Mouse (Mus musculus): ENCODE measurements around the gene Clec16a. TPM values are rescaled to one million over a fixed set of nuclear protein-coding genes. Genes with fewer than 3 reads are reported as not detected.

Clec16a gene
- polyA plus RNA-seq, 1 experiment from 2014 or later: 17.3 TPM

DNA sequence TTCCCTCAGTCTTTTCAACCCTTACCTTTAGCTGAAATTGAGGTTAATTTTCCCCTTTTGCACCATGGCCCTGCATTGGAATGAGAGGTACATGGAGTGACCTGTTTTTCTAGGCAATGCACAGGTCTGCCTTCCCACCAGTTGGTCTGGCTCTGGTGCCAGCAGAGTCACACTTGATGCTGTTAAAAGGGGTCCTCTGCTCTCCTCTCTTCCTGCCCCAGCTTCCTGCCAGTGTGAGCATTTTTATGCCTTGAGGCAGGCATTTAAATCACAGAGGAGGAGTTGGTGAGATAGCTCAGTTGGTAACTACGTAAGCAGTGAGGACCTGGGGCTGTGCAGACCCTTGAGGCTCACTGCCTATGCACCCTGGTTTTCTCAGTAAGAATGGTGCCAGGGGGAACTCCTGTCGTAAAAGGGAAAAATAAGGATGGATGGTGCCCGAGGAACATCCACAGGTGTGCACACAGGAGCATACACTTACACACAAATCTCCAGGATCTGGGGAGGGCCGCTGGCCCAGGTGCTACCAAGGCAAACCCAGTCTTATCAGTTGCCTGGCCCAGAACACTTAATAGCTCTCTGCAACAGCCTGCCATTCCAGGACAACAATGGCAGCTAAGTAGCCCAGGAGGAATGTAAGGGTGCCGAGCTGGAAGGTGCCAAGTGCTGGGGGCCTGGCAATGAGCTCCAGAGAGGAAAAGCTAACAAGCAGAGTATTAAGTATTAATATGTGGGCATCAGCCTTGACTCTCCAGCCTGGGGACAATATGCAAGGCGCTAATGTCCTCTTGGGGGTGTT, 152.9 kb downstream of the Clec16a start:
- Histone ChIP-seq H3K4me1 (peaks cover 22% of the 10 kb centered on the region), H3K27me3 (replicated peaks) (no peaks in the 10 kb centered on the region), H3K9me3 (replicated peaks) (no peaks in the 10 kb centered on the region), H3K27ac (no peak overlapping the region), H3K4me2 (no peak overlapping the region), H3K36me3 (no peaks in the 10 kb centered on the region), H3K4me3 (no peak overlapping the region), H3K9ac (no peak overlapping the region)
- ATAC-seq: no peak
- WGBS (ENCODE audit: insufficient replicate concordance): 71% methylated on average over 6 of the region's 6 CpGs

DNA sequence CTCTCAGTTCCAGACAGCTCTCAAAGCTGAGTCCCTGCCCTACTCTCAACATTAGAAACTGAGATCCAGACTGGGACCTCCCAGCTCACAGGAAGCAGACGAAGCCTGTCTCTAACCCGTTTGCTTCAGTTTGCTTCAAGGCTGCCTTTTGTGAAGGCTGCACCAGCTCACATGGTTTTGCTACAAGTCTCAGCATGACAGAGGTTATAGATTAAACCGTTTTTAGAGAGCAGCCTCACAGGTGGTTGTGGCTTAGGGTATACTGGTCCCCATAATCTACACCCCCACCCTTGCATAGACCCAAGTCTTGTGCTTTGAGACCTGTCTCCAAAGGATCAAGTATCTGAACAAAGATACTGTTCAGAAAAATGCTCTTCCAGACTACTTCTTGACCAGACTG, 154.2 kb downstream of the Clec16a start:
- Histone ChIP-seq H3K9ac (no peak overlapping the region), H3K4me2 (no peak overlapping the region), H3K27me3 (replicated peaks) (no peaks in the 10 kb centered on the region), H3K27ac (no peak overlapping the region), H3K9me3 (replicated peaks) (no peaks in the 10 kb centered on the region), H3K4me1 (peaks cover 20% of the 10 kb centered on the region), H3K4me3 (no peak overlapping the region), H3K36me3 (no peaks in the 10 kb centered on the region)
- WGBS (ENCODE audit: insufficient replicate concordance): 60% methylated on average over 3 of the region's 3 CpGs
- no peak for ATAC-seq

DNA sequence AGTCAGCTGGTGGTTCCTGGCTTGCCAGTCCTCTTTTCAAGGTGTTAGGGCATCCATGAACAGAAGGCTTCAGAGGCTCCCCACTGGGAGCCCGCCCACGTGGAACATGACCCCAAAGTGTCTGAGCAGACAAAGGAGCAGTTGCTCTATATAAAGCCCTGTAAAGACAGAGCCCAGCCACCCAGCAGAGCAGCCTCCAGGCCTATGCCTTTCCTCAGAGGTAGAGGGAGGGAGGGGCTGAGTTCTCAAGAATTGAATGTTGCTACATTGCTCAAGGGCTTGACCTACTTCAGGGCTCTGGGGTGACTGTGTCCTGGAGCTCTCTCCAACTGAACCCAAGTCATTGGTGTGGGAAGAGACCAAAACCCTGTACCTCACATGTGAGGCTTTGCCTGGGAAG, 155.0 kb downstream of the Clec16a start:
- no peak overlapping the region for H3K27ac ChIP-seq
- no peaks in the 10 kb centered on the region for H3K36me3 ChIP-seq
- no peak overlapping the region for H3K4me2 ChIP-seq
- no peak overlapping the region for H3K4me3 ChIP-seq
- H3K4me1 ChIP-seq: peaks cover 15% of the 10 kb centered on the region
- no peak overlapping the region for H3K9ac ChIP-seq
- ATAC-seq: no peak
- no peaks in the 10 kb centered on the region for H3K9me3 ChIP-seq (replicated peaks)
- no peaks in the 10 kb centered on the region for H3K27me3 ChIP-seq (replicated peaks)
- WGBS (ENCODE audit: insufficient replicate concordance): 74% methylated on average over 2 of the region's 2 CpGs

GRCm38 (mm10) chr16:10702399-10702798, 157.3 kb downstream of the Clec16a start:
- no peak overlapping the region for H3K27ac ChIP-seq
- peaks cover 12% of the 10 kb centered on the region for H3K4me1 ChIP-seq
- H3K4me3 ChIP-seq: no peak overlapping the region
- H3K27me3 ChIP-seq (replicated peaks): no peaks in the 10 kb centered on the region
- H3K9me3 ChIP-seq (replicated peaks): no peaks in the 10 kb centered on the region
- 50% methylated on average over 2 of the region's 2 CpGs for WGBS (ENCODE audit: insufficient replicate concordance)
- no peak overlapping the region for H3K4me2 ChIP-seq
- no peak overlapping the region for H3K9ac ChIP-seq
- no peak for ATAC-seq
- H3K36me3 ChIP-seq: no peaks in the 10 kb centered on the region

GRCm38 (mm10) chr16:10703932-10704331, 158.8 kb downstream of the Clec16a start:
- Histone ChIP-seq H3K9ac (no peak overlapping the region), H3K36me3 (no peaks in the 10 kb centered on the region), H3K9me3 (replicated peaks) (no peaks in the 10 kb centered on the region), H3K4me3 (no peak overlapping the region), H3K27ac (no peak overlapping the region), H3K4me2 (no peak overlapping the region), H3K27me3 (replicated peaks) (no peaks in the 10 kb centered on the region), H3K4me1 (peaks cover 7% of the 10 kb centered on the region; the same call in 1 of the 2 replicates)
- 65% methylated on average over 4 of the region's 4 CpGs for WGBS (ENCODE audit: insufficient replicate concordance)
- ATAC-seq: no peak

DNA sequence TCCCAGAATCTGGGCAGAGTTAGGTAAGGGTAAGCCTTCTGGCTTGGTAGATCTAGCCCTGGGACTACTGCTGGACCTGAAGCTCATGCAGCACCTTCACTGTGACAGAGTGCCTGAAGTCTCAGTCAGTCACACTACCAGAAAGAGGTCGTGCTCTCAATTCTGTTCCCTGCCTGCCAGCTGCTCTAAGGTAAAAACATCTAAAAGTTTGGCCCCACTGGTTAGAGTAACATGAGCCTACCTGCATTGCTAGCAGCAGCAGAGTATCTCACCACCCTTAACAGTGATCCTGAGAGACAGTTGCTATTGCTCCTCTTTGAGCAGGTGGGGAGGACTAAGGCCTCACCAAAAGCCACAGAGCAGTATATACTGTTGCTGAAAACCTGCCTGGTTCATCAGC, 160.3 kb downstream of the Clec16a start:
- no peak overlapping the region for H3K9ac ChIP-seq
- 54% methylated on average over 1 of the region's 1 CpGs for WGBS (ENCODE audit: insufficient replicate concordance)
- no peak overlapping the region for H3K27ac ChIP-seq
- no peak overlapping the region for H3K4me2 ChIP-seq
- H3K27me3 ChIP-seq (replicated peaks): no peaks in the 10 kb centered on the region
- H3K9me3 ChIP-seq (replicated peaks): no peaks in the 10 kb centered on the region
- peaks cover 7% of the 10 kb centered on the region; the same call in 1 of the 2 replicates for H3K4me1 ChIP-seq
- H3K36me3 ChIP-seq: no peaks in the 10 kb centered on the region
- no peak for ATAC-seq
- no peak overlapping the region for H3K4me3 ChIP-seq

DNA sequence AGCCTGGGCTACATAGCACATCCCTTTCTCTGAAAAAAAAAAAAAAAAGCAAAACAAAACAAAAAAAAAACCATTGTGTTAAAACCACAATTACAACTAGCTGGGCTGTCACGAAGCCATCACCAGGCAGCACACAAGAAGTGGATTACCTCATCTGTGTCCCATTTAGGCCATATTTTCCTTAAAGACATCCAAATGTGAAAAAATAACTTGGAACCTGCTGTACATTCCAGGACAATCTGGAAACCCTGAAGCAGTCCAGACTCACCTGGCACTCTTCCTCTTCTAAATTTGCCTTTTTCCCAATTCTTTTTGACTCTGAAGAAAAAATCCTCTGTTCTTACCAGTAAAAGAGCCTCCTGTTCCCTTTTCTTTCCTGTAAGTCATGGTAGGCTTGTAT, 166.4 kb downstream of the Clec16a start:
- Histone ChIP-seq H3K36me3 (no peaks in the 10 kb centered on the region), H3K27me3 (replicated peaks) (no peaks in the 10 kb centered on the region)
- 40% methylated on average over 1 of the region's 1 CpGs for WGBS (ENCODE audit: insufficient replicate concordance)

GRCm38 (mm10) chr16:10713041-10713440, 167.9 kb downstream of the Clec16a start:
- 64% methylated on average over 2 of the region's 2 CpGs for WGBS (ENCODE audit: insufficient replicate concordance)
- Histone ChIP-seq H3K27ac (no peak overlapping the region), H3K36me3 (no peaks in the 10 kb centered on the region), H3K4me1 (0 out of 2 replicates have a peak, but pooled peaks cover 5% of the 10 kb centered on the region), H3K4me2 (no peak overlapping the region), H3K9me3 (replicated peaks) (no peaks in the 10 kb centered on the region), H3K9ac (no peak overlapping the region), H3K4me3 (no peak overlapping the region), H3K27me3 (replicated peaks) (no peaks in the 10 kb centered on the region)
- no peak for ATAC-seq

More for the DNA sequence above, 166.4 kb downstream of the Clec16a start:
- 0 out of 2 replicates have a peak, but pooled peaks cover 5% of the 10 kb centered on the region for H3K4me1 ChIP-seq
- H3K9ac ChIP-seq: no peak overlapping the region
- H3K4me3 ChIP-seq: no peak overlapping the region
- H3K4me2 ChIP-seq: no peak overlapping the region
- no peak for ATAC-seq
- H3K9me3 ChIP-seq (replicated peaks): no peaks in the 10 kb centered on the region
- H3K27ac ChIP-seq: no peak overlapping the region

GRCm38 (mm10) chr16:10713441-10714239, 168.5 kb downstream of the Clec16a start:
- Histone ChIP-seq H3K27me3 (replicated peaks) (no peaks in the 10 kb centered on the region), H3K9ac (no peak overlapping the region), H3K36me3 (no peaks in the 10 kb centered on the region), H3K27ac (no peak overlapping the region), H3K4me3 (no peak overlapping the region), H3K4me1 (0 out of 2 replicates have a peak, but pooled peaks cover 5% of the 10 kb centered on the region), H3K9me3 (replicated peaks) (no peaks in the 10 kb centered on the region), H3K4me2 (no peak overlapping the region)
- ATAC-seq: no peak
- WGBS (ENCODE audit: insufficient replicate concordance): 58% methylated on average over 7 of the region's 7 CpGs

- Histone ChIP-seq H3K4me2 (no peak overlapping the region), H3K4me3 (no peak overlapping the region)
- WGBS (ENCODE audit: insufficient replicate concordance): 73% methylated on average over 5 of the region's 5 CpGs
These were observed 170.1 kb downstream of the Clec16a start for GRCm38 (mm10) chr16:10715211-10715610.

GRCm38 (mm10) chr16:10715632-10716031, 170.5 kb downstream of the Clec16a start:
- Histone ChIP-seq H3K27ac (no peak overlapping the region), H3K4me2 (no peak overlapping the region), H3K27me3 (replicated peaks) (no peaks in the 10 kb centered on the region), H3K9me3 (replicated peaks) (no peaks in the 10 kb centered on the region), H3K4me1 (0 out of 2 replicates have a peak, but pooled peaks cover 5% of the 10 kb centered on the region), H3K4me3 (no peak overlapping the region), H3K9ac (no peak overlapping the region), H3K36me3 (no peaks in the 10 kb centered on the region)
- 65% methylated on average over 2 of the region's 2 CpGs for whole genome bisulfite sequencing (ENCODE audit: insufficient replicate concordance)
- ATAC-seq: no peak

More at GRCm38 (mm10) chr16:10715211-10715610, 170.1 kb downstream of the Clec16a start:
- H3K36me3 ChIP-seq: no peaks in the 10 kb centered on the region
- ATAC-seq: no peak
- H3K27me3 ChIP-seq (replicated peaks): no peaks in the 10 kb centered on the region
- H3K9ac ChIP-seq: no peak overlapping the region
- H3K4me1 ChIP-seq: 0 out of 2 replicates have a peak, but pooled peaks cover 5% of the 10 kb centered on the region
- no peaks in the 10 kb centered on the region for H3K9me3 ChIP-seq (replicated peaks)
- no peak overlapping the region for H3K27ac ChIP-seq

GRCm38 (mm10) chr16:10716696-10717095, 171.6 kb downstream of the Clec16a start:
- Histone ChIP-seq H3K4me1 (0 out of 2 replicates have a peak, but pooled peaks cover 5% of the 10 kb centered on the region), H3K9ac (no peak overlapping the region), H3K9me3 (replicated peaks) (no peaks in the 10 kb centered on the region), H3K27ac (no peak overlapping the region), H3K4me3 (no peak overlapping the region), H3K27me3 (replicated peaks) (no peaks in the 10 kb centered on the region), H3K4me2 (no peak overlapping the region), H3K36me3 (no peaks in the 10 kb centered on the region)
- ATAC-seq: no peak
- WGBS (ENCODE audit: insufficient replicate concordance): 63% methylated on average over 2 of the region's 2 CpGs

Measured in liver, embryonic 12.5 days (tissue).